Mouse (Mus musculus) embryonic facial prominence, embryonic 10.5 days (tissue): ENCODE results near the gene Kcng4. TPM values are rescaled to one million over a fixed set of nuclear protein-coding genes. Genes with fewer than 3 reads are reported as not detected.

ENCODE experiments used
- DNase-seq: peaks from one replicate; pipeline ENCODE4 v3.0.0-alpha.2; 2017; ENCODE audit warnings: low spot score
- H3K27ac ChIP-seq: fragments of 300-500 bp; sonication (generic); replicated peaks from 2 replicates; pipeline ENCODE4 v1.5.1; 2016; ENCODE audit warnings: mild to moderate bottlenecking
- H3K27me3 ChIP-seq: fragments of 300-500 bp; sonication (generic); replicated peaks from 2 replicates; pipeline ENCODE4 v1.6.1; 2016; ENCODE audit warnings: low read depth, mild to moderate bottlenecking; ENCODE audit not compliant: poor library complexity, severe bottlenecking
- H3K36me3 ChIP-seq: fragments of 300-500 bp; sonication (generic); replicated peaks from 2 replicates; pipeline ENCODE4 v1.6.1; 2016; ENCODE audit warnings: mild to moderate bottlenecking, moderate library complexity
- H3K4me1 ChIP-seq: fragments of 300-500 bp; sonication (generic); 2 replicates; pipeline ENCODE4 v1.6.1; 2016
- H3K4me3 ChIP-seq: fragments of 300-500 bp; sonication (generic); 2 replicates; pipeline ENCODE4 v1.5.1; 2016; ENCODE audit warnings: mild to moderate bottlenecking, moderate library complexity
- H3K9me3 ChIP-seq: fragments of 300-500 bp; sonication (generic); 2 replicates; pipeline ENCODE4 v1.6.1; 2016; ENCODE audit warnings: mild to moderate bottlenecking
- WGBS: fragments of 180-500 bp; shearing (Covaris S2); methylation state at CpG from one replicate; pipeline ENCODE4 v1.1.7; 2016; 5-methylcytosine and 5-hydroxymethylcytosine counted together
- polyA plus RNA-seq: library from polyadenylated mRNA; unstranded; fragments of >200 nt; fragmentation: Nextera tagmentation; extraction: Ambion mirVana; gene quantifications from 2 replicates; pipeline ENCODE4 v1.2.1, GENCODE M21; 2016

Kcng4 gene
- polyA plus RNA-seq, 1 experiment from 2014 or later, result 0.22 TPM

DNA sequence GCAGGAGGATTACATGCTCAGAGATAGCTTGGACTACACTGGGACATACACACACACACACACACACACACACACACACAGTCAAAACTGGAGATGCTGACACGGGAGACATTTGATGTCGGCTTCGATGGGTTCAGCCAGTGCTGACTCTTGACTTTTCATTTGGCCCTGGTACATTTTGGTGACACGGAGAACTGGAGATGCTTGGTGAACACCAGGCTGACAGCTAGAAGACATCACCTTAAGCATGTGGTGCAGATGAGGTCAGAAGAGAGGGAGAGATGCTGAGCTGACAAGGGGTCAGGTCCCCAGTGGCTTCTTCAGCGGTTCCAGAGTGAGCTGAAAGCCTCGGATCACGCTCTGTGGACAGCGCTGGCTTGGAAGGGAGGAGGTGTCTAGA is 12.4 kb downstream of the Kcng4 start:
- 85% methylated on average over 8 of the region's 8 CpGs for WGBS
- no peak for DNase-seq
- peaks cover 47% of the 10 kb centered on the region for H3K4me1 ChIP-seq

DNA sequence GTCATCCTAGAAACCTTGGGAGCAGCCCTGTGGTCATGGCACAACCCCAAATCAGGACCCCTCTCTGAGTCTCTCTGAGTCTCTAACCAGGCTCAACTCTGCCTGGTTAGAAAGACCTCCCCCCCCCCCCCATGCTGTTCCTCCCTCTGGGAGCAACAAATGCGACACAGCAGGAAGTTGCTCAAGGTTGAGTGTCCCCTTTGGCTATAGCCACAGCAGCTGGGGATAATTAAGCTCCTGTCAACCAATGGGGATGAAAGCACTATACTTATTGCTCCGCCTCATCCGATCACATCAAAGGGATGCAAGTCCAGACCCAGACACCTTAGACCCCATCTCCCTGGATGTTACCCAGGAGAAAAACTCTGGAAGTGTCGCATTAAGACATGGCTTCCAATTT is 12.9 kb downstream of the Kcng4 start:
- peak; percentile 41 for DNase-seq
- 46% methylated on average over 4 of the region's 4 CpGs for WGBS
- Histone ChIP-seq H3K9me3 (no peaks in the 10 kb centered on the region), H3K27me3 (peaks cover 11% of the 10 kb centered on the region; the same call in 1 of the 2 replicates), H3K4me1 (peaks cover 42% of the 10 kb centered on the region), H3K27ac (no peak overlapping the region), H3K4me3 (no peak overlapping the region), H3K36me3 (no peaks in the 10 kb centered on the region)

More for the DNA sequence above, 12.4 kb downstream of the Kcng4 start:
- H3K27ac ChIP-seq, result no peak overlapping the region
- H3K27me3 ChIP-seq, result peaks cover 11% of the 10 kb centered on the region; the same call in 1 of the 2 replicates
- H3K4me3 ChIP-seq, result no peak overlapping the region
- no peaks in the 10 kb centered on the region for H3K36me3 ChIP-seq
- no peaks in the 10 kb centered on the region for H3K9me3 ChIP-seq

GRCm38 (mm10) chr8:119620848-119621465 is 14.5 kb downstream of the Kcng4 start:
- DNase-seq, result no peak
- Histone ChIP-seq H3K36me3 (no peaks in the 10 kb centered on the region), H3K27ac (no peak overlapping the region), H3K27me3 (peaks cover 17% of the 10 kb centered on the region), H3K4me1 (peaks cover 39% of the 10 kb centered on the region), H3K4me3 (no peak overlapping the region), H3K9me3 (no peaks in the 10 kb centered on the region)
- 90% methylated on average over 14 of the region's 14 CpGs for WGBS

DNA sequence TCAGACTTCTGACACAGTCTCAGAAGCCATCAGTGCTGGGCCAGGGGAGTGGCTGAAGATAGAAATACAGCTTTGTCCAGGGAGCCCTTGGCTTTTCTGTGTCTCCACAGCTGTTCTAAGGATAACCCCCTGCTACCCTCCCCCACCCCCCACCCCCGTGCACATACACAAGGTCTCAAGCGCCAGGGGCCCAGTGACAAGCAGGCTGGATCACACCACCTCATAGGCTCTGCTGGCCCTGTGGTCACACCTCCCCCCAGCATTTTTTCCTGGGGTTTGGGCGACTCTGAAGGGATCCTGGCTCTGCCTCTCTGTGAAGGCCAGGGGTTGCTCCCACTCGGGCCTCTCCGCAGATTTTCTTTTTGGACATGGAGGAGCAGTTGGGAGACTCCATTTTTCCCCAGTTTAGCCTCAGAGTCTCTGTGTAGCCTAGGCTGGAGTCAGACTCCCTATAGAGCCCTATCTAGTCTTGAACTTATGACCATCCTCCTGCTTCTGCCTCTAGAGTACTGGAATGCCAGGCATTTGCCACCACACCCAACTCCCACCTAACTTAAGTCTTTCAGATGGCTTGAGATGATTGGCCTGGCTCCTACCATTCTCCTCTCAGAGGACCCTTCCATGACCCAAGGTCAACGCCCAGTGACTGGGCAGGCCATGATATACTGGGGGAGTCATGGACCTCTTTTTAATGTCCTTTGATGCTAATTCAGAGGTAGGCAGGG is 15.2 kb downstream of the Kcng4 start:
- Histone ChIP-seq H3K27ac (no peak overlapping the region), H3K27me3 (peaks cover 17% of the 10 kb centered on the region)

GRCm38 (mm10) chr8:119618887-119619286 is 16.6 kb downstream of the Kcng4 start:
- Histone ChIP-seq H3K4me1 (peaks cover 47% of the 10 kb centered on the region), H3K9me3 (no peaks in the 10 kb centered on the region), H3K27ac (no peak overlapping the region), H3K4me3 (no peak overlapping the region), H3K27me3 (peaks cover 23% of the 10 kb centered on the region), H3K36me3 (no peaks in the 10 kb centered on the region)
- no peak for DNase-seq
- WGBS, result 72% methylated on average over 5 of the region's 5 CpGs

More for the DNA sequence above, 15.2 kb downstream of the Kcng4 start:
- 74% methylated on average over 6 of the region's 6 CpGs for WGBS
- Histone ChIP-seq H3K4me1 (peaks cover 39% of the 10 kb centered on the region), H3K36me3 (no peaks in the 10 kb centered on the region), H3K4me3 (no peak overlapping the region), H3K9me3 (no peaks in the 10 kb centered on the region)
- no peak for DNase-seq

DNA sequence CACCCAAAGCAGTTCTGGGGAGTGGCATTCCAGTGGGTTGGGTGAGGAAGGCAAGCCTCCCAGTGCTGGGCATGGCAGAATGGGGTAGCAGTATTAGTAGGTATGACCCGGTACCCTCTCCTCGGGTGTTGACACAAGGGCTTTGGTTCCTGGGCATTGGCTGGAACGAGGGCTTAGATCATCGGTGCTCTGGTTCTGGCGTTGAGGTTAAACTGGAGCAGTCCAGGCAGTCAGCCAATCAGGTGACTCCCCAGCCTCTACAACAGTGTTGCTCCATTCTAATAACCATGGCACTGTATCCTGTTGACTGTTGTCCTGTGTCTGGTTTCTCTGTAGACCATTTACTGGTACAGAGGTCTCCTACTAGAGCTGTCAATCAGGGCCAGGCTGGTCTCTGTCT is 17.9 kb downstream of the Kcng4 start:
- H3K36me3 ChIP-seq, result no peaks in the 10 kb centered on the region
- no peak overlapping the region for H3K4me3 ChIP-seq
- no peaks in the 10 kb centered on the region for H3K9me3 ChIP-seq
- whole genome bisulfite sequencing, result 87% methylated on average over 5 of the region's 5 CpGs
- H3K27ac ChIP-seq, result no peak overlapping the region
- peaks cover 27% of the 10 kb centered on the region for H3K27me3 ChIP-seq
- DNase-seq, result no peak
- peaks cover 43% of the 10 kb centered on the region for H3K4me1 ChIP-seq

DNA sequence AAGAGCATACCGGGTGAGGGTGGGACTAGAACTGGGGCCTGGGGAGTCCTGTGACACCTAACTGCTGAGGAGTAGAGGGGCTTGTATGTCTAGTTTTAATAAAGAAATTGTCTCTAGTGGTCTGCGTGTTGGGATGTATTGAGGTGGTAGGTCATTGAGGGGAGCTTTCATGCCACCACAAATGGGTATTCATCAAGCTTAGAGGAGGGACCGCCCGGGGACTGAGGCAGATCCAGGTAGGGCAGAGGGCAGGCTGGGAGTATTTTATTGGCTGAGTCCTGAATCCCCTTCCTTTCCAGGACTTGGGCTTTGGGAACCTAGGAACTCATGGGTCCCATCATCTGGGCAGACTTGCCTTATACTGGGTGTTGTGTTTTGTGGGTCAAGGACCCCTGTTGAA is 18.7 kb downstream of the Kcng4 start:
- Histone ChIP-seq H3K9me3 (no peaks in the 10 kb centered on the region), H3K4me3 (no peak overlapping the region), H3K27ac (no peak overlapping the region), H3K27me3 (peaks cover 27% of the 10 kb centered on the region), H3K4me1 (peaks cover 36% of the 10 kb centered on the region), H3K36me3 (no peaks in the 10 kb centered on the region)
- no peak for DNase-seq
- WGBS, result 85% methylated on average over 4 of the region's 4 CpGs

GRCm38 (mm10) chr8:119616358-119616757 is 19.1 kb downstream of the Kcng4 start:
- H3K9me3 ChIP-seq, result no peaks in the 10 kb centered on the region
- peaks cover 27% of the 10 kb centered on the region for H3K27me3 ChIP-seq
- H3K27ac ChIP-seq, result peak overlapping the region; percentile 15; the same call in 1 of the 2 replicates
- no peak overlapping the region for H3K4me3 ChIP-seq
- H3K4me1 ChIP-seq, result peaks cover 36% of the 10 kb centered on the region
- H3K36me3 ChIP-seq, result no peaks in the 10 kb centered on the region
- DNase-seq, result no peak
- 78% methylated on average over 7 of the region's 7 CpGs for WGBS

DNA sequence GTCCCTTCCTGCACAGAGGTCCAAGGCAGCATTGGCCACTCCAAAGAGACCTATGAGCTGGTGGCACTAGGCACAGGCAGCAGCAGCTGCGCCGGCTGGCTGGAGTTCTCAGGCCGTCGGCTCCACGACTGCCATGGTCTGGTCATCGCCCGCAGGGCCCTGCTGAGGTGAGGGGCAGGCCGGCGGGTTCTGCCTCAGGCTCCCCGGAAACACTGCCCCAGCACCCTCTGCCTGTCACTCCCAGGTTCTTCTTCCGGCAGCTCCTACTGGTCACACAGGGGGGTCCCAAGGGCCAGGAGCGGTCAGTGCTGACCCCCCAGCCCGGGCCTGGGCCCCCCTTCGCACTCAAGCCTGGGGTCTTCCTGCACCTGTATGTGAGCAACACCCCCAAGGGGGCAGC is 20.4 kb downstream of the Kcng4 start:
- Histone ChIP-seq H3K9me3 (no peaks in the 10 kb centered on the region), H3K4me1 (peaks cover 32% of the 10 kb centered on the region), H3K27ac (0 out of 2 replicates have a peak overlapping the region, but pooled peaks have one; percentile 10), H3K27me3 (peaks cover 27% of the 10 kb centered on the region), H3K36me3 (no peaks in the 10 kb centered on the region), H3K4me3 (no peak overlapping the region)
- 69% methylated on average over 14 of the region's 14 CpGs for WGBS
- no peak for DNase-seq

DNA sequence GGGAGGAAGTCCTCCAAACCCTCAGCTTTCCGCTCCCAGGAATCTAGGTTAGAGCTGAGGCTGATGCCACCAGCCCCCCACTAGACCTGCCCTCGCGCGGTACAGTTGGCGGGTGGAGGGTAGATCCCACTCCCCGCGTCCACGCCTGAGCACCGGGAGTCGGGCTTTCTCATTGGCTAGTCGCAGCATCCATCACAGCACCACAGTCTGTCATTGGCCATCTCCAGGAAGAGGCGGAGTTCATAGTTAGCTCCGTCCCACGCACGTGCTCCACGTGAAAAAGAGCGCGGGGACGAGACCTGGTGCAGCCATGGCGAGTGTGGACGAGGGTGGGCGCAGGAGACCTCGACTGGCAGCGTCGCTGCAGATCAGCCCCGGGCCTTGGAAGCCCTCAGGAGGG is 23.0 kb downstream of the Kcng4 start, which contains the start of gene Adad2:
TSS of gene Adad2 (plus strand) at position 277 of the 400 bp plus-strand sequence.
- Histone ChIP-seq H3K27me3 (peaks cover 27% of the 10 kb centered on the region), H3K36me3 (no peaks in the 10 kb centered on the region), H3K4me3 (no peak within 1 kb of the TSS), H3K9me3 (peaks cover 8% of the 10 kb centered on the region; the same call in 1 of the 2 replicates), H3K27ac (0 out of 2 replicates have a peak within 1 kb of the TSS, but pooled peaks have one; percentile 57), H3K4me1 (peaks cover 18% of the 10 kb centered on the region)
- no peak for DNase-seq
- WGBS, result 83% methylated on average over 26 of the region's 26 CpGs

- Histone ChIP-seq H3K27me3 (no peaks in the 10 kb centered on the region), H3K36me3 (peaks cover 21% of the 10 kb centered on the region), H3K4me1 (peaks cover 18% of the 10 kb centered on the region), H3K9me3 (peaks cover 8% of the 10 kb centered on the region; the same call in 1 of the 2 replicates), H3K27ac (no peak overlapping the region), H3K4me3 (no peak overlapping the region)
- no peak for DNase-seq
- 84% methylated on average over 2 of the region's 2 CpGs for WGBS
These were observed 29.3 kb downstream of the Kcng4 start for GRCm38 (mm10) chr8:119606224-119606623.

- no peaks in the 10 kb centered on the region for H3K27me3 ChIP-seq
- WGBS, result under 1% methylated on average over 23 of the region's 23 CpGs
- H3K36me3 ChIP-seq, result peaks cover 33% of the 10 kb centered on the region
- DNase-seq, result peak; percentile 93
- peaks cover 15% of the 10 kb centered on the region for H3K4me1 ChIP-seq
- peak within 1 kb of the TSS; percentile 84 for H3K27ac ChIP-seq
- H3K9me3 ChIP-seq, result peaks cover 8% of the 10 kb centered on the region; the same call in 1 of the 2 replicates
- H3K4me3 ChIP-seq, result peak within 1 kb of the TSS; percentile 81
These were observed 30.5 kb downstream of the Kcng4 start, which contains the start of gene Taf1c for GRCm38 (mm10) chr8:119604996-119605395. Gene Taf1c, minus strand, starts transcription at chr8:119605222.
